Mouse (Mus musculus): ENCODE results near the gene 4930451I11Rik.

Gene 4930451I11Rik

GRCm38 (mm10) chr7:126833294-126833693 lies 1.9 kb upstream of the 4930451I11Rik start:
- DNase-seq (ENCODE audit: low spot score in 2 of 2), result no peak

GRCm38 (mm10) chr7:126832036-126832598 lies 678 bp upstream of the 4930451I11Rik start:
- peak; percentile 71 to 76 for DNase-seq (ENCODE audit: low spot score in 2 of 2)

- DNase-seq (ENCODE audit: low spot score in 2 of 2), result no peak
Observed at GRCm38 (mm10) chr7:126825952-126826351, 5.5 kb downstream of the 4930451I11Rik start.

- no peak for DNase-seq (ENCODE audit: low spot score in 2 of 2)
Observed at GRCm38 (mm10) chr7:126825403-126825802, 6.0 kb downstream of the 4930451I11Rik start.

GRCm38 (mm10) chr7:126823940-126824339 lies 7.5 kb downstream of the 4930451I11Rik start:
- no peak for DNase-seq (ENCODE audit: low spot score in 2 of 2)

GRCm38 (mm10) chr7:126823202-126823711 lies 8.2 kb downstream of the 4930451I11Rik start:
- no peak for DNase-seq (ENCODE audit: low spot score in 2 of 2)

GRCm38 (mm10) chr7:126822741-126823140 lies 8.7 kb downstream of the 4930451I11Rik start:
- no peak for DNase-seq (ENCODE audit: low spot score in 2 of 2)

GRCm38 (mm10) chr7:126821835-126822511 lies 9.5 kb downstream of the 4930451I11Rik start:
- DNase-seq (ENCODE audit: low spot score in 2 of 2), result peak; percentile 65 to 66

- no peak for DNase-seq (ENCODE audit: low spot score in 2 of 2)
Observed at GRCm38 (mm10) chr7:126818818-126819217, 12.6 kb downstream of the 4930451I11Rik start.

- no peak for DNase-seq (ENCODE audit: low spot score in 2 of 2)
Observed at GRCm38 (mm10) chr7:126817595-126817994, 13.8 kb downstream of the 4930451I11Rik start.

- no peak for DNase-seq (ENCODE audit: low spot score in 2 of 2)
Observed at GRCm38 (mm10) chr7:126816494-126816893, 14.9 kb downstream of the 4930451I11Rik start.

- DNase-seq (ENCODE audit: low spot score in 2 of 2), result no peak
Observed at GRCm38 (mm10) chr7:126815726-126816222, 15.7 kb downstream of the 4930451I11Rik start.

- DNase-seq (ENCODE audit: low spot score in 2 of 2), result no peak
Observed at GRCm38 (mm10) chr7:126809723-126810369, 21.6 kb downstream of the 4930451I11Rik start.

- peak; percentile 69 to 75 for DNase-seq (ENCODE audit: low spot score in 2 of 2)
Observed at GRCm38 (mm10) chr7:126808703-126809455, 22.6 kb downstream of the 4930451I11Rik start.

GRCm38 (mm10) chr7:126807405-126807804 lies 24.0 kb downstream of the 4930451I11Rik start:
- DNase-seq (ENCODE audit: low spot score in 2 of 2), result no peak

GRCm38 (mm10) chr7:126806956-126807355 lies 24.5 kb downstream of the 4930451I11Rik start:
- no peak for DNase-seq (ENCODE audit: low spot score in 2 of 2)

GRCm38 (mm10) chr7:126803751-126804150 lies 27.7 kb downstream of the 4930451I11Rik start:
- DNase-seq (ENCODE audit: low spot score in 2 of 2), result no peak

GRCm38 (mm10) chr7:126803181-126803580 lies 28.3 kb downstream of the 4930451I11Rik start:
- DNase-seq (ENCODE audit: low spot score in 2 of 2), result no peak

GRCm38 (mm10) chr7:126802134-126802889 lies 29.1 kb downstream of the 4930451I11Rik start:
- DNase-seq (ENCODE audit: low spot score in 2 of 2), result no peak

- DNase-seq (ENCODE audit: low spot score in 2 of 2), result no peak
Observed at GRCm38 (mm10) chr7:126801057-126801422, 30.4 kb downstream of the 4930451I11Rik start.
